Mouse (Mus musculus) adrenal gland, adult 18-20 months (tissue): ENCODE measurements around the gene Cblb. TPM values are rescaled to one million over a fixed set of nuclear protein-coding genes. Genes with fewer than 3 reads are reported as not detected.

Source experiments
- DNase-seq, 2 experiments: peaks; one replicate each; pipeline ENCODE4 v3.0.0; 2021 to 2022; ENCODE audit warnings: low spot score in 2 of 2
- long read RNA-seq, 2 experiments: library from polyadenylated mRNA; stranded (forward); transcript quantifications; one replicate each; pipeline ENCODE4 v2.0.0; 2021
- total RNA-seq, 2 experiments: library from RNA; stranded (reverse); gene quantifications; 1 replicate in 1 of 2; 2 replicates in 1 of 2; pipeline ENCODE4 v1.2.3; 2021

The Cblb gene
- 10 to 100 TPM; 42.3 to 50.2 TPM for total RNA-seq
- long read RNA-seq, experiment 1, full-length matches to known transcripts, result 2 of 6 reads
- long read RNA-seq, experiment 1, partial matches to known transcripts, result 2 of 6 reads
- long read RNA-seq, experiment 1, other reads (novel, unspliced or antisense), result 2 of 6 reads
- long read RNA-seq, experiment 2, partial matches to known transcripts, result 0 of 4 reads
- long read RNA-seq, experiment 2, other reads (novel, unspliced or antisense), result 4 of 4 reads

DNA sequence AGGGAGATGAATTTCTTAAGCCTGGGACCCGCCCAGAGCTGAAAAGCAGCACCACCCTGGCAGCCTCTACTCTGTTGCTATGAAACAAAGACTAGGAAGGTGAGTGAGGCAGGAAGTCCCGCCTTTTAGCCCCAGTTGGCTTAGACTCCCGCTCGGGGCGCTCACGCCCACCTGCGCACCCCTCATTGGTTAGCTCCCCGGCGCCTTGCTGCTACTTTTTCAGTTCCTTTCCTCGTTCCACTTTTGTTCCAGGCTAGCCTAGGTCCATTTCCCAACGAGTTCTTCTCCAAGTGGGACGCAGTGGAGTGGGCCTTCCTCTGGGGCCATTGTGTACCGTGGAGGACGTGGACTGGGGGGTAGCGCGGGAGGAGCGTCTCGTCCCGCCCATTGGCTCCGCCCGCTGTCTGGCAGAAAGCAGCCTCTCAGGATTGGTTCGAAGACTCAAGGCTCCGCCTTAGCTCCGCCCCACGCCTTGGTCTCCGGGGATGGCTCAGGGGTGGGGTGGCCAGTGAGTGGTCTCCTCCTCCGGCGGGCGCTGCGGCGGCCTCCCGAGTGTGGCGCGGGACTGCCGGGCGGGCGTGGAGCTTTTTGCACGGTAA lies at the start of gene Cblb:
TSS of gene Cblb (plus strand) at position 135 of the 599 bp plus-strand sequence.
- DNase-seq, result peak; percentile 96

DNA sequence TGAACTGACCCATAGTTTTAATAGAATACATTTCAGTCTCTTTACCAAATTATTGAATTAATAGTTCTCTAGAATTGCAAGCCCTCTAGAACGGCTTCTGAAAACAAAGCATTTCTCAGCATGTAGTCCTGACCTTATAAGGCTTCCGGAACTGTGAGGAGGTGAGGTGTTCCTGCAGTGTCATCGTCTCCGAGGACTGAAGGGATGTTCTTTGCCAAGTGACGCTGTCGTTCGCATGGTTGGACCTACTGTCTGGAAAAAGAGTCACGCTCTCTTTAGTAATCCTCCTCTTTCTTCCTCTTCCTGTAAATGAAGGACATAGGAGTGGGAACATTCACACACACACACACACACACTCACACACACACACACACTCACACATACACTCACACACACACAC lies 45.6 kb upstream of the Cblb start:
- DNase-seq, result no peak

DNA sequence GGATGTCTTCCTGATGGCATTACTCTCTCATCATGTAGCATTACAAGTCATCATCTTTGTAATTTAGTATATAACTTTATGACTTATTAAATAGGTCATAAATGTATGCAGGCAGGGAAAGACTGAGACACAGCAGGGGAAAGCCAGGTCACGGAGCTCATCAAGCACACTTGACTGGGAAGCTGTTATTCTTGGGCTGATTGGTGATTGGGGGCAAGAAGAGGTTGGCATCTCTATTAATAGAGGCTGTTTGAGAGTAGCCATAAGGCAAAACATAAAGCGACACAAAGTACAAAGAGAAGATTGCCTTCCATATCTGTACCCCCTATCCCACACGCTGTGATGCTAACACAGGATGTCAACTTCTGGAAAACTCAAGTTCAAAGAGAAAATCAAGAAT lies 44.8 kb upstream of the Cblb start:
- no peak for DNase-seq

DNA sequence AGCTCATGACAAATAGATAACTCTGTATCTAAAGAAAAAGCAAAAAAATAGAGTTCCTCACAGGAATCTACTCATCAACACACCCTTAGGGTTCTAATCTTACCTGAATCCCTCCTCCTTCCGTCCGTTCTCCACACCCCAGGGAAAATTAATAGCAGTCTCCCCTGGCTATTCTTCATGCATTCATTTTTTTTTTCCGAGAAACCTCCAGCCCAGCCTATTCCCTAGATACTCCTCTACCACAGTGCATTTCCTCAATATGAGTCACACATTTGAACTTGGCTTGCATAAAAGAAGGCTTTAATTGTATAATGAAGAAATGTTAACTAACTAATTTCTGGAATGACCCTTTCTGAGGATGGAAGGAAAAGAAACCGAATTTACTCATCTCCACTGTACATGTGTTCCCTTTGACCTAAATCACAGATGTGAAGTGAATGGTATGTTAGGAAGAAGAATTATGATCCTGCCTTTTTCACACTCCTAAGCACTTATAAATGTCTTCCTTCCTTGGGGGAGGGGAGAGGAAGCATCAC lies 43.9 kb upstream of the Cblb start:
- DNase-seq, result no peak

DNA sequence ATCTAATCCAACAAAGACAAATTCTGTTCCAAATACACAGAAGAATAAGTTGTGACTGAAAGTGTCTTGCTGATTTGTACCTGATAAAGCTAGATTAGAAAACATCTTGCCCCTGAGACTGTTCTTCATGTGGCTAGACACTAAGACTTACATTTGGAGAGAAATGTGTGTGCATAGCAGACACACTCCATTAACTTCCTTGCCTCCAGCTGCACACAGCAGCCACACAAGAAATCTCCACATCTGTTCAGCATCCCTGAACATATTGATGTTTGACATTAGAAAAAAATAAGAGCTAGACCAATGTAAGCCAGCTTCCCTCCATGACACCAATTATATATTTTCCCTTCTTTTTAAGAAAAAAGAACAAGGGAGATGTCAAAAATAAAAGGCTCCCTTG lies 43.0 kb upstream of the Cblb start:
- no peak for DNase-seq

DNA sequence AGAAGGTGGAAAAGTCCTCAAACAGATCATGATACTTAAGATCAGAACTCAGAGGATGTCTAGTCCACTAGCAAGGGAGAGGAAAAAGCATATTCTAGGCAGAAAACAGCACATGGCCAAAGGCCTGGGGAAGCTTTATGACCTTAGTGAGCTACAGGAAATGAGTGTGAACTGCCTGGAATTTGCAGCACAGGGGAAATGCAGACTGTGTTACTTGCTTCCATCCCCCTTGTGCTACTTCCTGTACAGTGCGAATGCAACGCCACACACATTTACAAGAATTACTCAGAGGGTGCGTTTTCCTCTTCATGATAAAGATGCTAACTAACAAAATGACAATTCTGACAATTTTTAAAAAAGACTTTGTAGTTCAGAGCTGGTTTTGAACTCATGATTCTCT lies 41.8 kb upstream of the Cblb start:
- DNase-seq, result no peak

DNA sequence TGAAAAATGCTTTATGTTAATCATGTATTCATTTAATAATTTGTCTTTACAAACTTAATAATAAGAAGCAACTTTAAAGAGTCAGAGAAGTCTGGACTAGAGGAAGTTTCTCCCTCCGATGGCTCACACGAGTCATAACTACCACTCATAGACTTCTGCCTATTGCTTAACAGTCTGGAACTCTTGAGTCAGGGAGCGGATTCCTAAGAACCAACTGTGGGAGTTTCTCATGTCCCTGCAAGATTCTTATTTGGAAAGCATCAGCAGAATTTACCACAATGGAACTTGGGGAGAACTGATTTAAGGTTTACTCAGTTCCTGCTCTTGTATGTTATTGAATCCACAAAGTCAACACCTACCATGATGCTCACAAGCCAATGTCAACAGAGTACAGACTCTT lies 31.0 kb upstream of the Cblb start:
- DNase-seq, result no peak

DNA sequence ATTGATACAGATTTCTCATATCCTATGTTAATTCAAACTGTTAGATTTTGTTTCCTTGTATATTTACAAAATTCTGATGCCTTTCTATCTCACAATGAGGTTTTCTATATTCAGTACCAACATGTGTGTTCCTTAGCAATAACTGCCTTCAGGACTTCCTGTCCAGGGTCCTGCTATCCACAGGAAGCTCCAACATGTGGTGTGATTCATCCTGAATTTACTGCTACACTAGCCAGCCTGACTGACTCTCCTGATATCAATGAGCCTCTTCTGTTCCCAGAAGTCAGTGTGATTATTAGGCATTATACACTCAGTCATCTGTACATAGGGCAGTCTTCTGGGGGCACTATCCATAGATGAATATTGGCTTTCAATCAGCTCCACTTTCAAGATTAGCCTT lies 30.2 kb upstream of the Cblb start:
- DNase-seq, result no peak

DNA sequence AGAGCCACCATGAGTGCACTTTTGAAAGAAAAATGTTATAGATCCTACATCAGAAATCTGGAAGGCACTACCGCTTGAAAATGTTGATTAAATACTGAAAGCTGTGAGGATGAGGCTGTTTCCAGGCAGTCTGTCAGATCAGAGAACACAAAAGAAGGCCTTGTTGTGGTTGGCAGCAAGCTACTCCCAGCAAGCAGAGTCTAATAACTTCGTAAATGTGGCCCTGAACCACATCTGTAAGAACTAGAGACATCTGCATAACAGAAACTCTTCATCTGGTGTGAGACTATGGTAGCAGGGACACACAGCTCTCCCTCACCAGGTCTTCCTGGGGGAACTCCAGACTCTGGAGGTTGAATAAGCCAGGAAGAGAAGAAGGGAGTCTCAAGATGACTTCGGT lies 24.0 kb upstream of the Cblb start:
- no peak for DNase-seq

DNA sequence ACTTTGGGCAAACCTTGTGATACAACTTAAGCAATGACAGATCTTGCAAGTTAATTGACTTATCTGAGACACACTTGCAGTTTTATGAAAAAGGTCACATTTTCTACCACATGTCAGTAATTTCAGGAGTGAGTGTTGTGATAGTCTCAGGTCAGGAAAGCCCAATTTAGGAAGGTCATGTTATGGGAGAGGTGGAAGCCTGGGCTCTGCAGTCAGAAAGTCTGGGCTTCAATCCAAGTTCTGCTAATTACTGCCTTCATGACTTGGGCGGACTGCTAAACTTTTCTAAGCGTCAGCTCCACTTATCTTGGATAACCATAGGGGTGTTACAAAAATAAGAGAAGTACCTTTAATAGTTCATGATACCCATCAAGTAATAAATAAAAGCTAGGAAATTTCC lies 22.6 kb upstream of the Cblb start:
- DNase-seq, result no peak

DNA sequence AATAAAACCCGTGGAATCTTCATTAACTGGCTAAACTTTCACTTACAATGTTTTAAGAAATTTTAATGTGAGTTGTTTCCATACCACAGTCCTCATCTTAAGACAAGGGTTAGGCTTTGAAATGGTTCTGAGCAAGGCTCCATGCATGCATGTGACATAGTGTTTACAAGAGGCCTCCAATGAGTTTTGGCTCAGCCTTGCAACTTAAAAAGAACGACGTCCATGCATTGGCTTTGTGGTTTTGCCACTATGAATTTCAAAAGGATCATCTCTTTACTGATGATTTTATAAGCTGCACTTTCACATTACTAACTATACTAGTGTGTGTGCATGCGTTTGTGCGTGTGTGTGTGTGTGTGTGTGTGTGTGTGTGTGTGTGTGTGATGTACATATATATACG lies 21.6 kb upstream of the Cblb start:
- no peak for DNase-seq

DNA sequence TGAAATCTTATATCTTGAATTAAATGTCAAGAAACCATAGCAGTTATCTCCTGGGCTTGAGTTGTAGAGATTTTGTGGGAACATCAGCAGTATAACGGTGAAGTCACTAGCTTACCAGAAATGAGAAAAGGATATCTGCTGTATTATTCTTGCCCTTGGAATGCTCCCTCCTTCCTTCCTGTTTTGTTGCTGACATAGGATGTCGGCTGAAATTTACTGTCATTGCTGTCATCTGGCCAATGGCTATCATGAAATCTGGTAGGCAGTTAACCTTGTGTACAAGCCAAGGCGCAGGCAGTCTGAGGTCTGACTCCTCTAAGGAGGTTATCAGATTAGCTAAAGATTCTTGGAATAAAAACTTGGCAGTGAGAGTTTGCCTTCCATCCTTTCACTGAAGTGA lies 18.0 kb upstream of the Cblb start:
- no peak for DNase-seq

DNA sequence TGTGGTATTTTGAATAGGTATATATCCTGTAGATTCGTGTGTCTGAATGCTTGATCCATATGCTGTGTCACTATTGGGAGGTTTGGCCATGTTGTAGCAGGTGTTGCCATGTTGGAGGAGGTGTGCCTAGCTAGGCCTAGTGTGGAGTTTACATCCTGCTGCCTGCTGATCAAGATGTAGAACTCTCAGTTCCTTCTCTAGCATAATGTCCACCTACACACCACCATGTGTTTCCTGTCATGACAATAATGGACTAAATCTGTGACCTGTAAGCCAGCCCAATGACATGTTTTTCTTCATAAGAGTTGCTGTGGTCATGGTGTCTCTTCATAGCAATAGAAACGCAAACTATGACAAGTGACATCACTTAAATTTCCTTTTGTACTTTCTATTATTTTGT lies 17.2 kb upstream of the Cblb start:
- DNase-seq, result no peak

DNA sequence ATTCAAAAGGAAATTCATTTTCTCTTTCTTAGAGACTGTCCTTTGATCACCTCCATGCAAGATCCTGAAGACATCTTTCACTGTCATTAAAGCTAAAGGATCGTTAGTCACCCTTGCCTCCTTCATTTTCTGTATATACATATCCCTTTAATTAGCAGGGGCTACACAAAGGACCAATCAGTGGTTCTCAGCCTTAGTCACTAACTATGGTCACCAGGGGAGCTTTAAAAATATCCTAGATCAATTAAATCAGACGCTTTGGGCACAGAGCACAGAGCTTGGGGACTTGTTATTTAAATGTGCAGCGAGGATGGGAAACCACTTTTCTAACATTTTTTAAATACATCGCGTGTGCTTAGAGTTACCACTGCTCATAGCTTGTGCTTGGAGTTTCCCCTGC lies 7.6 kb upstream of the Cblb start:
- no peak for DNase-seq

DNA sequence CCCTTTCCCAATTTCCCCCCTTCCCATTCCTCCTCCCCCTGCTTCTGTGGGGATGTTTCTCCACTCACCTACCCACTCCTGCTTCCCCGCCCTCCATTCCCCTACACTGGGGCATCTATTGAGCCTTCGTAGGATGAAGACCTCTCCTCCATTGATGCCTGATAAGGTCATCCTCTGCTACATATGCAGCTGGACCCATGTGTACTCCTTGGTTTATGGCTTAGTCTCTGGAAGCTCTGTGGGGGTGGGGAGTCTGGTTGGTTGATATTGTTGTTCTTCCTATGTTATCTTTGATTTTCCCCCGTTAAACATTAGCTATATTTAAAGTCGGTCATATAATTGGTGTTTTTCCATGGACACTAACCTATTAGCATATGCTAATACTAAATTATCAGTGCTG lies 3.7 kb upstream of the Cblb start:
- DNase-seq, result no peak

DNA sequence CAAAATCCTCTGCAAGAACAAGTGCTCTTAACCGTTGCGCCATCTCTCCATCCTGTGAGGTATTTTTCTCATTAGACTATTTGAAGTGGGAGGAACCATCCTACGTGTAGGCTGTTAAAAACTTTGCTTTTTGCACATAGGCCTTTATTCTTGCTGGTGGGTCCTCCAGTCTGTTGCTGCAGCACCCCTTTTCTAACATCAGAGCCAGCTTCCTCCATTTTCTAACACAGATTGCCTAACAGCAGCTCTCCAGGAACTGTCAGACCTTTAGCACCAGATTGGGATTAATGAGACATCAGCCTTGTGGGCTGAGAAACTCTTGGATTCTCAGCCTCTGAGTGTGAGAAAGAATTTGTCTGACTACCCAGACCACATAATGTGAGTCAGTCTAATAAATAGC lies 2.0 kb upstream of the Cblb start:
- no peak for DNase-seq

DNA sequence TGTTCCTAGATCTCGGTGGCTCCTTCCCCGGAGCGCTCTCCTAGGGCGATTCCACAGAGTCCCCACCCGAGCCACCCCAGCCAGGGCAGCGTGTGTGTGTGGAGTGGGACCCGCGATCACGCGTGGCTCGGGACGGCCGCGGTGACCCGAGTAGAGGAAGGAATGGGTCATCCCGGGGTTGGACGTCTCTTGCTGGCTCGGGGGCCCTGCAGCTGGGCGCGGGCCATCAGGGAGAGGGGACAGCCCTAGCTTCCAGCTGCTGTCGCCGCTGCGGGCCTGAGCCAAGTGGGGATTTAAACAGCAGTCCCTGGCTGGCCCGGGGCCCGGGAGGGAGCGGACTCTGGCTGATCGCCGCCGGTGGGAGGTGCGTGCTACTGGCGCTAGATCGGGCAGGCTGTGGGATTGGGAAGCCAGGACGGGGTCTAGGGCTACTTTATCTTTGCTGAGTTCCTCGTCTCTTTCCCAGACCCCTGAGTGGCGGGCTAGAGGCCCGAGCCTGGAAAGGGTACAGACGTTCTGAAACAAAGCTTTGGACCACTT lies 757 bp downstream of the Cblb start:
- peak; percentile 90 to 91 for DNase-seq

DNA sequence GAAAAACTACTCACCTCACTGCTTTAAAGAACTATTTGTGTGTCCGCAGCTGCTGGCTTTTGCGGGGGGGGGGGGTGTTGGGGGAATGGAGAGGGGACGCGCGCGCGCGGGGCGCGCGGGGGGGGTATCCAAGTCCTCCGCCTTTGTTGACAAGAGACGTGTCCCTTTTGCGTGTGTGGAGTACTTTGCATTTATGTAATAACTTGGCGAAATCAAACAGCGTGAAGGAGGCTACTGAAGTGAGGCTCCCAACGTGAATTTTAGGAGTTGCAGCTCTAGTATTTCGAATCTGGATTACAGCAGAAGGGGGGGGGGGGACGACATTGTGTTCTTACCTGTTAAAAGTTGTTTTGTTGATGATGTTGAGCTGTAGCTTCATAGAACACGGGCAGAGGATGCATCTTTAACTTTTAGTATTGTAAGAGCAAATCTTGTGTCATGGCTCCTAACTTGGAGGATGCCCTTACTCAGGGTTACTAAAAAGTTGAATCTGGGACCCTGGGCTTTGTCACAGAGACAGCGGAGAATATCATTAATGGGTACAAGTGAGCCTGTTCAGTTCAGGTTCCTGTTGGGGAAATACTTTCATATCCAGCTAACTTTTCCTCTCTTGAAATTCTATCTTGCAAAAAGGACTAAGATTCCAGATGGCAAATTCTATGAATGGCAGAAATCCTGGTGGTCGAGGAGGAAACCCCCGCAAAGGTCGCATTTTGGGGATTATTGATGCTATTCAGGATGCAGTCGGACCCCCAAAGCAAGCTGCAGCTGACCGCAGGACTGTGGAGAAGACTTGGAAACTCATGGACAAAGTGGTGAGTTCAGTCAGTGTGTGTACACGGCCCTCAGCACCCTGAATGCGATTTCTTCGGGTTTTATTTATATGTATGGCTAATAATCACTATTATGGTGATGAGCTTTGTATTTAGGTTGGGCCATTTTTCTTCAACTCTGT lies 1.6 kb downstream of the Cblb start:
- DNase-seq, result no peak

DNA sequence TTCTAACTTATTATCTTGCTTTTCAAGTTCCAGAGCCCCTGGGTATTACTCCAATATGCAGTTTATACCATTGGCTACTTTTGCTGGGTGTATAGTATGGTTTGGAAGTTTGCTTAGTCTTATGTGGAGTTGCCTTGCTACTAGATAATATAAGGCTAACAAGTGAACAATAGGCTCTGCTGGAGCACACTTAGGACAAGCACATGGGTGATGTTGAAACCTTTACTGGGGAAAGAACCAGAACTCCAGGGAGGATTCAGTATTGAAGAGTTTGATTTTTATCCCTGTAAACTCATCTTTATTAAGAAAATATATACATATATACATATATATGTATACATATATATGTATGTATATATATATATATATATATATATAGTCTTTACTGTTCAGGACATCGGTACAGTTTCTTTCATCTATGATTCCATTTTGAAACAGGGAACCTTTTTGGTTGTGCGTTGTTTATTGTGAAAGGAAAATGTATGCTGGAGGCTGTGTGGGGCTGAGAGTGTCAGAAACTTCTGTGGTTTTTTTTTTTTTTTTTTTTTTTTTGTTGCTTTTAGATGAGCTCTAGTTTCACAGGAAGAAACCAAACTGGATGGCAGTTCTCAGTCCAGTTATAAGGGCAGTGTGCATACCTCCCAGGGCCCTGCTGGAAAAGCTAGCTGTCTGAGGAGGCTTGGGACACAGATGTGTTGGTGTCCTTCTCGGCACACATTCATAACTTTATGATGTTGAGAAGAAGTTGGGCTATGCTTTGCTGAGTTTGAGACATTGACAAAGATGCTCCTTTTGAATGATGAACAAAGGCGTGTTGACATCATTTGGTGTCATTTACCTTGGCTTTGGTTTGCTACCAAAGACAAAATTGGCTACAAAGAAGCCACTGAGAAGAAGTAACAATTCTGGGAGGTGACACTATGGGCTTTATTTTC lies 2.6 kb downstream of the Cblb start:
- DNase-seq, result no peak

DNA sequence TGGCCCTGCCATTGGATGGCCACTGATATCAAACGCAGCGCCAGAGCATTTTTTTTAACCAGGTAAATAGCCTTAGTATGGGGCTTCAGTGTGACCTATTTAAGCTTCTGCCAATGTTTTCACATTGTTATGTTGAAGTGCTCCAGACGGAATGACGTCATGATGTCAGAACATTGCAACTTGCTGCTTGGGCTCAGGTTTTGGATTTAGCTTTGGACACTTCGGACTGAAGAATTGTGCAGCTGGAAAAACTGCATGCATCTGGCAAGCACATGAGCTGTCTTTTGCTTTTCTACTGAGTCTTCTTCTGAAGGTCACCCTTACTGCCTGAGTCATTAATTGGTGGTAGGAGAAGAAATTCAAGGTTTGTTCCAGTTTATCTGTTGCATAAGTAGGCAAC lies 3.3 kb downstream of the Cblb start:
- DNase-seq, result no peak

DNA sequence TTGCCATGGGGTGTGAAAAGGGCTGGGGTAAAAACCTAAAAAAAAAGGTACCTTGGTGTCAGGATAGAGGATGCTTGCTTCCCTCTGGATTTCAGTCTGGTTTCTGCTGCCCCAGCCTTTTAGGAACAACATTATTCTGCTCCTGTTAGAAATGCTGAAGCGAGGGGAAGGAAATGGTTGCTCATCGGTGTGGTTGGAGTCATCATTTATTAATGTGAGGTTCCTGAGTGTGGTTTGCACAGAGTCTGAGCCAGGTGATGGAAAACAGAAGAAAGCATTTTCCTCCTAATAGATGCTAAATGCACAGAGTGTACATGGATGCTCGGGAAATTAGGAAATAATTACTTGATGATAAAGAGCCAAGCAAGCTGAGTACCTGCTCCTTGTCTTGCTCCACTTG lies 5.3 kb downstream of the Cblb start:
- no peak for DNase-seq
